Mouse (Mus musculus): Measurements from ENCODE around the gene Ccdc78.

Ccdc78 gene

DNA sequence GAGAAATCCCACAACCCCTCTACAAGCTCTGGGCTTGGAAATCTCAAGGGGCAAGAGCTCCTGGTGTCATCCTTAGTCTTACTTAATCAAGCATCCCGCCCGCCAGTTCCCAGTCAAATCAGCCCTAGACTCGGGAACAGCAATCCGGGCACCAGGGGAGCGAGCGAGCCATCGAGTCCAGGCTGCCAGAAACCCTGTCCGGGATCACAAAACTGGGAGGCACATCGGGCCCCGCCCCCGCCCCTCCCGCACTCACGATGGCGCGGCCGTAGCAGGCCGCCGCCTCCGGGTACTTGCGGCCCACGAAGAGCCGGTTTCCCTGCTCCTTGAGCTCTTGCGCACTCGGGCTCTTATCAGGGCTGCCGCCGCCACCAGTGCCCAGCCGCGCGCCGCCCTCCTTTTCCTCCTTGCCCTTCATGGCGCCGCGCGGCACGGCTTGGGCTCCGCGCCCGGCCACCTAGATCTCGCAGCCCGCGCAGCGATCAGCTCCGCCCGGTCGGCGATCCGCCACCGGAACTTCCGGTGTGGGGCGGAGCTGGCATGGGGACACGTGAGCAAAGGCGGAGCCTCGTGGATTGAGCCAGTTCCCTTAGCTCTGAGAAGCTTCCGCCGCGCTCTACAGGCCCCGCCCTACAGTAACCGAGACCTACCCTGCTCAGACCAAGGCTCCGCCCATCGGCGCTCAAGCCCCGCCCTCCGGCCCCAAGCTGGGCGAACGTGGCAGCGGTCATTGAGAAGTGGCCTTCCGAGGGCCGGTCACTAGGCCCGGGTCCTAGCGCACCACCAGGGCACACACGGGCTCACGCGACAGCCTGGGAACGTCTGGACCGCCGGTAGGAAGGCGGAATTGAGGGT lies 46.3 kb downstream of the Ccdc78 start:
- in situ Hi-C loops (cut with MboI, MseI), result no loop called here

DNA sequence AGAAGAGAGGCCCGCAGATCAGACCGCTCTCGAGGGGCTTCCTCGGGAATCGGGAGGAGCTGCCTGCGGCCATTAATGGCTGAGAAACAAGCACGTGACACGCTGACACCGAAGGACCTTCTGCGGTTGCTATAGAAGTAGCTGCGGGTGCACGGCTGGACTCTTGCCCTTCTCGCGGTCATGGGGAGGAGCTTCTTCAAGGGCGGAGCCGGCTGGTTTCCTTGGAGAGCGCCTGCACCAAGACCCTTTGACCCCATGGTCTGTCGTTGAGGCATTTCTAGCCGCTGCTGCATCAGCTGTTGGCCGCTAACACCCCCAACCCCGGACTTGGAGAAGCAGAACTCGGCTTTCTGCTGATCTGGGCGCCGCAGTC lies 46.9 kb downstream of the Ccdc78 start, which contains the start of gene Stub1:
Stub1 (minus strand) TSS at position 114 of the 373 bp plus-strand sequence.
- in situ Hi-C loops (cut with MboI, MseI), result no loop called here

DNA sequence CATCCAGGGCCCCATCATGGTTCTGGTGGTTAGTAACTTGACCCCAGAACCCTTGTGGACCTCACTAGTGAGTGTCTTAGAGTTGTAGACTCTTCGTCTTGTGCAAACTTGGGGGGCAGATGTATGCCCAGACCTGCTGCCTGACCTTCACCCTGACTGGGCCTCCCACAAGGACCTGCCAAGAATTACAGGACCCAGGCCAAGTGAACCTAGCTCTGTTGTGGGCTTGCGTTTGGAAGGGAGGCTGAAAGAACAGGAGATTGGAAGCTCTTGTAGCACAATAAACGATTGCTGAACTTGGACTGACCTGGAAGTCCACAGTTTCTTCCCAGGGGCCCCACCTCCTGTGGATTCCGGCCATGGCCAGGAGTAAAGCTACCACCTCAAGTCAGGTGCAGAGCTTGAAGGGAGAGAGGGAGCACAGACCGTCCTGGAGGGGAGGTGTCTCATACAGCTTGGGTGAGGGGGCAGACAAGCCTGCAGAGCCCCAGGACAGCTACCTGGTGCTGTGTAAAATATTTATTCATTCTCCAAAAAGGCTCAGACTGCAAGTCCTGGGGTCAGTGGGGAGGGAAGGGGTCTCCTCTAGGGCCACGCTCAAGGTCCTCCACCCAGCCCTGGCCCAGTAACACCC lies 47.7 kb downstream of the Ccdc78 start:
- in situ Hi-C loops (cut with MboI, MseI), result no loop called here

DNA sequence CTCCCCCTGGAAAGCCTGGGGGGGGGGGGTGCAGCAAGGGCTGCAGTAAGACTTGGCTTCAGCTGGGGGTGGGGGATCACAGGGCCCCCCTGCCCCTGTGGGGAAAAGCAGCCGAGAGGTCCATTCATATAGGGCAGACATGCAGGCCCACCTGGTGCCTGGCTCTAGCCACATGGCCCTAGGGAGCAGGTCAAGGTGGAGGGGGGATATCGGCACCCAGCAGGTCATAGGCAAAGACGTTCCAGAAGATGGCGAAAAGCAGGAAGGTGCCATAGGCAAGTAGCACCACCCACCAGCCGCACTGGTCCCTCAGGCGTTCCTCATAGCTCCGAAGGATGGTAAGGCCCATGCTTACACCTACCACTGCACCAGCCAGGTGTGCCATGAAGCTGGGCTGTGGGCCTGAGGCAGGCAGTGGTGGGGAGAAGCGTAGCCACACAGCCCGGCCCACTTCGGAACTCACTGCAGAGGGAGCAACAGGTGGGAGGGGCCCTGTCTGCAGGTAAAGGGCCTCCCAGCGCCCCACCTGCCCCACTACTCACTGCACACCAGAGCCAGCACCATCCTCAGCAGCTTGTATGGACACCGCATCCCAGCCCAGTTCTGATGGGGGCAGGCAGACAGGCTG lies 48.3 kb downstream of the Ccdc78 start:
- in situ Hi-C loops (cut with MboI, MseI), result no loop called here

DNA sequence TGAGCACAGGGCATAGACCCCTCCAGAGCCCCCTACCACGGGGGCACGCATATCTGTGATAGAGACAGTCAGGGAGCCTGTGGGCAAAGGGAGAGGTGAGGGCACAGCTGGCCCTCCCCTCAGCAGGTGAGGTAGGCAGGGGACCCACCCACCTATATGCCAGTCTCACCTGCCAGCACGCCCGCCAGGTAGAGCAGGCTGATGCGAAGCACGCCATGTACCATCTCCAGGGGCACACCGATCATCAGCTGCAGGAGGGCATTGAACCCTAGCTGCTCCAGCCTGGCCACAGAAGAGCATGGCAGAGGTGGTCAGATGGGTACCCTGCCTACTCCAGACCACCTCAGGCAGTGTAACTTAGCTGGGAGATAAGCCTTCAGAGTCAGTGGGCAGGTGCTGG lies 48.9 kb downstream of the Ccdc78 start:
- in situ Hi-C loops (cut with MboI, MseI), result no loop called here

DNA sequence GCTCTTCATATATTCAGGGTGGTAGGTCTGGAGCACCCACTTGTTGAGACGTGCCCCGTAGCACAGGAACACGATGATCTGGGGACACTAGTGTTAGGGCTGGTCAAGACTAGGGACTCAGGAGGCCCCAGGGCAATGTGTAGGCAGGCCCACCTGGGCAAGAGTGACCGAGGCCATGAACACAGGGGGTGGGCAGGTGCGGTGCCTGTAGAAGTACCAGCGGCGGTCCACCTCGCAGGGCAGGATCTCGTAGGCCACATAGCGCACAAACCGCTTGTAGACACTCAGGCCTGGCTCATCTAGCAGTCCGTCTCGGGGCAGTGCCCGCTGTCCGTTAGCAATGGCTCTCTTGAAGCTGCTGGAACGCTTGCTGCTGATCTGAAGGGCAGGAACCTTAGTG lies 49.4 kb downstream of the Ccdc78 start:
- in situ Hi-C loops (cut with MboI, MseI), result no loop called here

DNA sequence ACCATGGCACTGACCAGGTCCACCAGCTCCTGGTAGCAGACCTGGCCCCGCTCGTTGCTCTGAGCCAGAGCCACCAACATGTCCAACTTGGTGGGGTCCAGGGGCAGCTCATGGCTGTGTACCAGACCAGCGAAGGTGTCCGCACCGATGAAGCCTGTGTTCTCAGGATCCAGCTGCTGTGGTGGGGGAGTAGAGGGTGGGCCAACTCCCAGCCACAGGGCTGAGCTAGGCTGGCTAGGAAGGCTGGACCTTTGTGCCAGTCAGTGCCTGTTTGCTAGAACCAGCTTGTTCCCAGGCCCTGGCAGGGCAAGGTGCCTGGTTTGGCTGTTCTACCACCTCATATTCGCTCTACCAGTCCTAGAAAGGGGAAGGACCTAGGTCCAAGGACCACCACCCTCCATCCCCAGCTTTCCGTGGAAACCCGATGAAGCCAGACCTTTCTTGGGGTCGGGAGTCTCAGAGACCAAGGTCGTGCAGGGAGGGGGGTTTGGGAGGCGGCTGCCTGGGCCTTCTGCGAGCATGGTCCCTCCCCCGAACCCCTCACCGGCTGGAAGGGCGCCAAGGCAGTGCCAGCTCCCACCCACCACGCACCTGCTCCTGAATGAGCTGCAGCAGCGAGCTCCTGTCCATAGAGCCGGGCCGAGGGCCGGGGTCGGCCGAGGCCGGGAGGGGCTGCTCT lies 50.2 kb downstream of the Ccdc78 start:
- in situ Hi-C loops (cut with MboI, MseI), result no loop called here

DNA sequence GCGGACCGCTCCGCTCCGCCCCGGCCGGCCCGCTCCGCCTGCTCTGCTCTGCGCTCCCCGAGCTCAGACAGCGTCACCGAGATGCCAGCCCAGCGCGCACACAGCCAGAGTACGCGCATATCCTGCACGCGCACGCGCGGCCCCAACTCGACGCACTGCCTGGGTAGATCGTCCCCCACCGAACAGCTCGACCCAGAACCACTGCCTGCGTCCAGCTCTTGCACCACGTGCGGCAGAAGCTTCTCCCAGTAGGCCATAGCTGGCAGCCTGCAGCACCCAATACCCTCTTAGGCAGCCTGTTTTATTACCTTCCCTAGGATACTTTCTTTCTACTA lies 50.7 kb downstream of the Ccdc78 start, which contains the start of gene Rhbdl1:
Rhbdl1 (minus strand) TSS at position 220 of the 335 bp plus-strand sequence.
- in situ Hi-C loops (cut with MboI, MseI), result no loop called here

DNA sequence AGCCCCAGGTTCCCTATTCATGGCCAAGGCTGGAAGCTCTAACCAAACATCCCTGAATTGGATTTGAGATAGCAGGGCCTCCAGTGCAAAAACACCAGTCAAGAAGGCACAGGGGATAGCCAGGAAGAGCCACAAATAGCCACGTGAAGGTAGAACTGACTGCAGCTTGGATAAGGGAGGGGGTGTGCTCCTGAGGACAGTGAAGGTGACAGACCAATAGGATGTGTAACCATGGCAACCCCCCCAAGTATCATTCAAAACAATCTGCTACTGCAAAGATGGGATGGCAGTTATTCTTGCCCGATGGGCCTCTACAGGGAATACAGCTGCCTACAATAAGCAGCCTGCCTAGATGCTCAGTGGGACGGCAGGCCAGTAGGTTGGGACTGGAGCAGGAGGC lies 51.2 kb downstream of the Ccdc78 start:
- in situ Hi-C loops (cut with MboI, MseI), result no loop called here

DNA sequence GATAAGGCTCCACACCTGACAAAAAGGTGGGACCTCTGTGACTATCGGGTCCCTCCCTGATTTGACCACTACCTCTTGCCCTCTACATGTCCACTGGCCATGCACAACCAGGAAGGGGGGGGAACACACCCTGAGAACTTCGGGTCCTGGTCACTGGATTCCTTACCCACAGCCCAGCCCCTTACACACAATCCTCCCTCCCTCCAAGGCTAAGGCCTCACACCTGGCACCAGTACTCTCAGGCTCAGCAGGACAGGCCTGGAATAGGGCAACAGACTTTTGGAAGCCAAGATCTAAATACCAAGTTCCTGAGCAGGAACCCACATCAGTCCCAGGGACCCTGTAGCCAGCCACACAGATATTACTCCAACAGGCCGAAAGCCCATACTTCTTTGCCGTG lies 52.5 kb downstream of the Ccdc78 start:
- in situ Hi-C loops (cut with MboI, MseI), result no loop called here

DNA sequence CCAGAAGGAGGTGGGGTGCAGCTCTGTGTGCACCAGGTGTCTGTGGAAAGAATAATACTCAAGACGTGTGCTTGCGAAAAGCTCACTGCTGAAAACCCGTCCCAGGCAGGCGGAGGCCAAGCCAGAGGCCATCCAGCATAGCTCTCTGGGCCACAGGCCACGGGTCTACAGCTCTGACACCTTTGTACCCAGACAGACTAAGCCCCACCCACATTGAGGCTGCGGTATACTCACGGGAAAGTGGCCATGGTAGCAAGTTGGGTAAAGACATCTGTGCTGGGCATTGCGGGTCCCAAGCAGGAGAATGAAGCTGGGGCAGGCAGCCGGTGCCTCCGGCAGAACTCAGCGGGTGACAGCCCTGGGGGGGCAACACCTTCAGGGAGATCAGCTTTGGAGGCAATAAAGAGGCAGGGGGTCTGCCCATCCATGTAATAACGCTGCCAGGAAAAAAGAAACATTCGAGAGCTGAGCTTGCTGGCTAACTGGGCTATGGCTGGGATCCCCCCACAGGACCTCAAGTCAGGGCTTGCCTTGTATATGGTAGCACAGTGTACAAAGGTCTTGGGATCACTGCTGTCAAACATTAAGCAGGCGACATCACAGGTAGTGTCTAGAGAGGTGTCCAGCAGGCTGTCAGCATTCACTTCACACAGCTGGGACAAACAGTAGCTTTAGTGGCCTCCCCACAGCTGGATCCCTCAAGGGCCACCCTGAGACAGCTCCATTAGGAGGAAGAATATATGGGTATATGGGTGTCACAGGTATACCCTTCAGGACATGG lies 53.3 kb downstream of the Ccdc78 start:
- in situ Hi-C loops (cut with MboI, MseI), result no loop called here

Measured in T-helper 17 cell (primary cell).